Mouse (Mus musculus): Measurements from ENCODE around the gene Cux2. TPM values are rescaled to one million over a fixed set of nuclear protein-coding genes. Genes with fewer than 3 reads are reported as not detected.

Gene Cux2
- polyA plus RNA-seq, 1 experiment from 2014 or later, result 9.0 TPM

DNA sequence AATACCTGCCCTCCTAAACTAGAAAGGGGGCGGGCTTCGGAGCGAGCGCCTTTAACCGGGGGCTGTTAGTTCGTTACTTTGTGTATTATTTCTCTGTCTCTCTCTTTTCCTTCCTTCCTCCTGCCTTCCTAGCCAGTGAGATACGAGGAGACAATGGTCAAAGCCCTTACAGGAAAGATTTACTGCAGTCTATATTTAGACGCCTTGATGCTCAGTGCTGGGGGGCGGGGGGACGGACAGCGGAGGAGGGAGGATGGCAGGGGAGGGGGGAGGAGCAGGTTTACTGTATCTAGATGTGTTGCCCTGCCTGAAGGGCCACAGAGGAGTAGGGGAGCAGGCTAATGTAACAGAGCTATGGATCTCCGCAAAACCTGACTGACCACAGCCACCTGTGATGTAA is 12.6 kb upstream of the Cux2 start:
- 14% methylated on average over 12 of the region's 12 CpGs for WGBS
- H3K4me3 ChIP-seq (ENCODE audit: low read length), result 0 out of 2 replicates have a peak overlapping the region, but pooled peaks have one; percentile 7
- peak overlapping the region; percentile 41 for H3K4me2 ChIP-seq (replicated peaks; ENCODE audit: low read depth, low read length)
- H3K36me3 ChIP-seq (ENCODE audit: insufficient read depth, low read length), result no peaks in the 10 kb centered on the region
- peaks cover 3% of the 10 kb centered on the region; the same call in 1 of the 2 replicates for H3K9me3 ChIP-seq (ENCODE audit: low read length)
- ATAC-seq (ENCODE audit: low FRiP score, low TSS enrichment), result no peak; the same call in 1 of the 2 replicates
- H3K27me3 ChIP-seq (ENCODE audit: insufficient read depth, low read length), result no peaks in the 10 kb centered on the region
- H3K27ac ChIP-seq (ENCODE audit: low read length), result no peak overlapping the region
- no peak overlapping the region for H3K9ac ChIP-seq (replicated peaks; ENCODE audit: low read length)
- peaks cover 24% of the 10 kb centered on the region for H3K4me1 ChIP-seq (ENCODE audit: insufficient read depth, low read length)

DNA sequence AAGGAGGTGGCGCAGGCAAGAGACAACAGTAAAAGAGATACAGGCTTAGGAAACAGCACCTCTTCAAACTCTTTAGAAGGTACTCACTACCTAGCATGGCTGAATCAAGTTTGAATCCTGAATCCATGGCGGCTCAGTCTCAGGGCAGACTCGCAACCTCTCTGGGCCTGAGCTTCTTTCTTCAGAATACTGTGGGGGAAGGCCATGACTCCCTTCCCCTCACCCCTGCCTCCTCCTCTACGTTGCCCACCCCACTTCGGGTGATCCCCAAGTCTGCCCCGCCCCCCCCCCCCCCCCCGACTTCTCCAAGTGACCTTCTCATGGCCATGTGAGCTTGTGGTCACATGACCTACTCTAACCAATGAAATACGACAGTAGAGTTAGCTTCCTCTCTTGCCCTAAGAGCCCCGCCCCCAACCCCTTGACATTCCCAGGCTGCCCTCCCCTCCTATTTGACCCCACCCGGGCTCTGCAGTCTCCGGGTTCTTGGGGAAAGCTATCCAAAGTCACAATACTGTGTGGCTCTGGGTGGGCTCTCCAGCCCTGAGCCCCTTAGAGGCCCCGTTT is 10.9 kb upstream of the Cux2 start:
- H3K36me3 ChIP-seq (ENCODE audit: insufficient read depth, low read length), result no peaks in the 10 kb centered on the region
- ATAC-seq (ENCODE audit: low FRiP score, low TSS enrichment), result peak; percentile 13; the same call in 1 of the 2 replicates
- 35% methylated on average over 12 of the region's 12 CpGs for WGBS
- H3K4me1 ChIP-seq (ENCODE audit: insufficient read depth, low read length), result peaks cover 24% of the 10 kb centered on the region
- H3K9ac ChIP-seq (replicated peaks; ENCODE audit: low read length), result no peak overlapping the region
- H3K4me2 ChIP-seq (replicated peaks; ENCODE audit: low read depth, low read length), result 0 out of 2 replicates have a peak overlapping the region, but pooled peaks have one; percentile 1
- H3K9me3 ChIP-seq (ENCODE audit: low read length), result peaks cover 3% of the 10 kb centered on the region; the same call in 1 of the 2 replicates
- H3K27ac ChIP-seq (ENCODE audit: low read length), result no peak overlapping the region
- no peaks in the 10 kb centered on the region for H3K27me3 ChIP-seq (ENCODE audit: insufficient read depth, low read length)
- no peak overlapping the region for H3K4me3 ChIP-seq (ENCODE audit: low read length)

DNA sequence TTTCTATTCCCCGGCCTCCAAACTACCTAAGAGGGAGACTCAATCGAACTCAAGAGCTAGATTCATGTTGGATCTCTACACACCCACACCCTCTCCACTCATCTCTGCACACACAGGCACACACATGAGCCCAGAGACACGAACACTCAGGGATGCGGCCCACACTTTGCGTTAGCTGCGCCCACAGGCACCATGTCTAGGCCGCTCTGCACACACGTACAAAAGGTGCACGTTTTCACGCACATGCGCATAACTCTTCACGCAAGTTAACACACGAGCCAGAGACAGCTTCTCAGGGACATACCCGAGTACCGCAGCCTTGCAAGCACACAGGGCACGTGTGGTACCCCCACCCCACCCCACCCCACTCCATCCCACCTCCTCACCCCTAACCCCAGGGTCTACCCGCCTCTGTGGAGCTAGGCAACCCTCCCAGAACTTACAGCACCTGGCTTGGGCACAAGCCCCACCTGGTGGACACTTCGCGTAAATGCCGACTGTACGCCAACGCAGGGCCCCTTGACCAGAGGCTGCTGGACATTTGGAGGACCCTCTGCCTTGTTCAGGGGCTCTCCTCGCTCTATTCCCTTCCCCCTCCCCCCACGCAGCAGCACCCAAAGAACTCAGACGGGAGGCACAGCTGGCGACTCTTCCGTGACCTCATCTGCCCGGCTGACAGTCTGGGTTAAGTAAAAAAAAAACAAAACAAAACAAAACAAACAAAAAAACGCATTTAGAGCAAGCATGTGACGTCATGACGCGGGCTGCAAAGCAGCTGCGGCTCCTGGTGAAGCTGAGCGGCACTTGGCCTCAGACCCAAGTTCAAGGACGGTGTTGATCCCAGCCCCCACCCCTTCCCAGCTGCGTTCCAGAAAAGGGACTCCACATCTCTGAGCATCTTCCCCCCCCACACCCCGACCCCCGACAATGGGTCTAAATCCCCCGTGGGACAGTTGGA is 9.4 kb upstream of the Cux2 start:
- Histone ChIP-seq H3K9ac (replicated peaks; ENCODE audit: low read length) (peak overlapping the region; percentile 56), H3K4me3 (ENCODE audit: low read length) (peak overlapping the region; percentile 38), H3K4me1 (ENCODE audit: insufficient read depth, low read length) (peaks cover 27% of the 10 kb centered on the region), H3K4me2 (replicated peaks; ENCODE audit: low read depth, low read length) (peak overlapping the region; percentile 61), H3K9me3 (ENCODE audit: low read length) (peaks cover 3% of the 10 kb centered on the region; the same call in 1 of the 2 replicates), H3K27me3 (ENCODE audit: insufficient read depth, low read length) (peaks cover under 1% of the 10 kb centered on the region; the same call in 1 of the 2 replicates), H3K36me3 (ENCODE audit: insufficient read depth, low read length) (no peaks in the 10 kb centered on the region), H3K27ac (ENCODE audit: low read length) (no peak overlapping the region)
- ATAC-seq (ENCODE audit: low FRiP score, low TSS enrichment), result peak; percentile 39; the same call in 1 of the 2 replicates
- 21% methylated on average over 39 of the region's 39 CpGs for WGBS

DNA sequence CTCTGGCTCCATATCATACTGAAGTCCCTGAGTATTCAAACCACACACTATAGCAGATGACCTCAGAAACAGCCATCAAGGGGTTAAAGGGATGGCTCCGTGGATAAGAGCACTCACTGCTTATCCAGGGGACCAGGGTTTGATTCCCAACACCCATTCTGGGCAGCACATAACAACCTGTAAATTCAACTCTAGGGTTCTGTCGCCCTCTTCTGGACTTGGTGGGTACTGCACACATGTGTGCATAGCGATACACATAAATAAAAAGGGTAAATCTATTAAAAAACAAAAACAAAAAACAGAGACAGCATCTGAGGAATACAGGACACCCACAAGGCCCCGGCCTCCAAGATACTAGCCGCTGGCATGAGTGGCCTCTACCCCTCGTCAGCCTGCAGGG is 7.7 kb upstream of the Cux2 start:
- H3K4me3 ChIP-seq (ENCODE audit: low read length), result no peak overlapping the region
- H3K36me3 ChIP-seq (ENCODE audit: insufficient read depth, low read length), result no peaks in the 10 kb centered on the region
- H3K27me3 ChIP-seq (ENCODE audit: insufficient read depth, low read length), result peaks cover 14% of the 10 kb centered on the region
- H3K9me3 ChIP-seq (ENCODE audit: low read length), result peaks cover 3% of the 10 kb centered on the region; the same call in 1 of the 2 replicates
- peaks cover 21% of the 10 kb centered on the region for H3K4me1 ChIP-seq (ENCODE audit: insufficient read depth, low read length)
- WGBS, result 75% methylated on average over 6 of the region's 6 CpGs
- no peak for ATAC-seq (ENCODE audit: low FRiP score, low TSS enrichment)
- no peak overlapping the region for H3K4me2 ChIP-seq (replicated peaks; ENCODE audit: low read depth, low read length)
- H3K9ac ChIP-seq (replicated peaks; ENCODE audit: low read length), result no peak overlapping the region
- no peak overlapping the region for H3K27ac ChIP-seq (ENCODE audit: low read length)

DNA sequence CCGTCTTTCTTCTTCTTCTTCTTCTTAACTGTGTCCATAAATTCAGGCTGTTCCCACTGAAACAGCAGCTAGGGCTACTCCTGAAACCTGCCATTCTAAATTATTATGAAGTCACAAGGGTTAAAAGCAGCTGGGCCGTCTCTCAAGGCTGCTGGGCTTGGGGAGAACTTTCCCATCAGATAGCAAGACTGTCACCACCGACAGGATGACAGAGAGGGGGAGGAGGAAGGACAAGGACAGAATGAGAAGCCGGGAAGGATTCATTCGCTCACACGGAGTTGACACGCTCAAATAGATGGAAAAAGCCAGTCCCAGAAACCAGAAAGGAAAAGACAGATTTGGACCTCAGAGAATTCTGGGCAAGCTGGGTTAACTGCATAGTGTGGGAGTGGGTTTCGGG is 6.7 kb upstream of the Cux2 start:
- Histone ChIP-seq H3K4me3 (ENCODE audit: low read length) (no peak overlapping the region), H3K27ac (ENCODE audit: low read length) (no peak overlapping the region), H3K9ac (replicated peaks; ENCODE audit: low read length) (no peak overlapping the region), H3K36me3 (ENCODE audit: insufficient read depth, low read length) (no peaks in the 10 kb centered on the region), H3K4me2 (replicated peaks; ENCODE audit: low read depth, low read length) (no peak overlapping the region), H3K27me3 (ENCODE audit: insufficient read depth, low read length) (peaks cover 19% of the 10 kb centered on the region), H3K4me1 (ENCODE audit: insufficient read depth, low read length) (peaks cover 15% of the 10 kb centered on the region), H3K9me3 (ENCODE audit: low read length) (peaks cover 3% of the 10 kb centered on the region; the same call in 1 of the 2 replicates)
- 41% methylated on average over 8 of the region's 8 CpGs for WGBS
- no peak for ATAC-seq (ENCODE audit: low FRiP score, low TSS enrichment)

DNA sequence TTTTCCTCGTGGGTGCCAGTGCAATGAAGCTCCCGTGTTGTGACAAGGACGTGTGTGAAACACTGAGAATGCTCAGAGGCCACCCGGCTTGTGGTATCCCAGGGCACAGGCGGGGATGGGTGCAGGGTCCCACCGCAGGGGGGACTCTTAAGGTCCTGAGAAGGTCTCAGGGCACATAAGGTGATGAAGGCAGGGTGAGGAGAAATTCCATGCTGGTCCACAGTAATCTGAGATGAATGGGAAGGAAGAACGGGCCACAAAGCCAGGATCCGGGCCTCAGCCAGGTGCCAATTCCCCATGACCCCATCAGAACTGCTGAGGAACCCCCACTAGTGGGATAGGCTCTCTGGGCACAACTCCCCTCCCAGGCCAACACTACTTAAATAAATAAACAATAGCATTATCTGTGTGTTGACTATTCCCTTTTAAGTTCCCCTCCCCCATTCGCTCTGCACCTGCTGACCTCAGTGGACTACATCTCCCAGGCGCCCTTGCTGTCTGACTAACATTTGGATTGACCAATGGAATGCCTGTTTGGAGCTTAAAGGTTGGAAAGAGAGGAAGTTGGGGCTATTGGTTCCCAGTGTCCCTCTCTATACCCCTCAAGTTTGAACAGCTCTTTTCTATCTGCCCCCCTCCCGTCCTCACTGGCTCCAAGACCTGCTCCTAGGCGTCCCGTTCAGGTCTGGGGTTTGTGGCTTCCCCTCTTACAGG is 4.4 kb upstream of the Cux2 start:
- peak; percentile 49; the same call in 1 of the 2 replicates for ATAC-seq (ENCODE audit: low FRiP score, low TSS enrichment)
- H3K9ac ChIP-seq (replicated peaks; ENCODE audit: low read length), result no peak overlapping the region
- H3K36me3 ChIP-seq (ENCODE audit: insufficient read depth, low read length), result no peaks in the 10 kb centered on the region
- H3K27me3 ChIP-seq (ENCODE audit: insufficient read depth, low read length), result peaks cover 21% of the 10 kb centered on the region
- H3K4me2 ChIP-seq (replicated peaks; ENCODE audit: low read depth, low read length), result peak overlapping the region; percentile 38
- peaks cover 3% of the 10 kb centered on the region; the same call in 1 of the 2 replicates for H3K9me3 ChIP-seq (ENCODE audit: low read length)
- 34% methylated on average over 13 of the region's 13 CpGs for WGBS
- H3K4me1 ChIP-seq (ENCODE audit: insufficient read depth, low read length), result peaks cover 15% of the 10 kb centered on the region
- H3K27ac ChIP-seq (ENCODE audit: low read length), result no peak overlapping the region
- 0 out of 2 replicates have a peak overlapping the region, but pooled peaks have one; percentile 15 for H3K4me3 ChIP-seq (ENCODE audit: low read length)

DNA sequence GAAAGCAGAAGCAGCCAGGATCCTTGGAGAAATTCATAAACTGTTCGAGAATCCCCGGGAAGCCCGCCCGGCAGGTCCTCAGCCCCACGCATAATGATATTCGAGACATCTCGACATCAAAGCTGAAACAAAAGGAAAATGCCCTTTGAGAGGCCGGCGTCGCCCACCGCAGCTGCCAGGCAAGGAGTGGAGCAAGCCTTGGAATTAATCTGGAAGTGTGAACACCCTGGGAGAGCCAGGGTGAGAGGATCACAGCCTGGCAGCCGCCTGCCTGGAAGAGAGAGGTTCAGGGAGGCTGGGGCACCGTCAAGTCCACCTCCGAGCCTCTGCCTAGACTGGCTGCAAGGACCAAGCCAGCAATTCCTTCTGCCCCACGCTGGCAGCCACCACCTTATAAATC is 3.7 kb upstream of the Cux2 start:
- peaks cover 24% of the 10 kb centered on the region for H3K27me3 ChIP-seq (ENCODE audit: insufficient read depth, low read length)

DNA sequence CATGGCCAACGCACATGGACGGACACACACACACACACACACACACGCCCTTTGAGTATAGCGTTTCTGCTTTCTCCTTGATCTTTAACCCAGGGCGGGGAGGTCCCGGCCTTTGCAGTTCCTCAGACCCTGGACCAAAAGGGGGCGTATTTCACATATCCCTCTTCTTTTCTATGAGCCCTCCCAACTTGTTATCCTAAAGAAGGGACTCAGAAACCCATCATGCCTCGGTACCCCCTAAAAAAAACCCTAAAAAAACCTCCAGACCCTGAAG is 867 bp upstream of the Cux2 start:
- no peak overlapping the region for H3K27ac ChIP-seq (ENCODE audit: low read length)
- no peaks in the 10 kb centered on the region for H3K36me3 ChIP-seq (ENCODE audit: insufficient read depth, low read length)
- H3K27me3 ChIP-seq (ENCODE audit: insufficient read depth, low read length), result peaks cover 34% of the 10 kb centered on the region
- WGBS, result 5% methylated on average over 8 of the region's 8 CpGs
- no peak for ATAC-seq (ENCODE audit: low FRiP score, low TSS enrichment)
- H3K9me3 ChIP-seq (ENCODE audit: low read length), result no peaks in the 10 kb centered on the region
- H3K4me2 ChIP-seq (replicated peaks; ENCODE audit: low read depth, low read length), result peak overlapping the region; percentile 77
- H3K4me1 ChIP-seq (ENCODE audit: insufficient read depth, low read length), result peaks cover 44% of the 10 kb centered on the region
- peak overlapping the region; percentile 79 for H3K4me3 ChIP-seq (ENCODE audit: low read length)
- H3K9ac ChIP-seq (replicated peaks; ENCODE audit: low read length), result peak overlapping the region; percentile 94; the same call in 1 of the 2 replicates

More for the DNA sequence above, 3.7 kb upstream of the Cux2 start:
- Histone ChIP-seq H3K9me3 (ENCODE audit: low read length) (peaks cover 3% of the 10 kb centered on the region; the same call in 1 of the 2 replicates), H3K4me1 (ENCODE audit: insufficient read depth, low read length) (peaks cover 19% of the 10 kb centered on the region), H3K27ac (ENCODE audit: low read length) (no peak overlapping the region), H3K4me3 (ENCODE audit: low read length) (no peak overlapping the region), H3K9ac (replicated peaks; ENCODE audit: low read length) (0 out of 2 replicates have a peak overlapping the region, but pooled peaks have one; percentile 9), H3K36me3 (ENCODE audit: insufficient read depth, low read length) (no peaks in the 10 kb centered on the region), H3K4me2 (replicated peaks; ENCODE audit: low read depth, low read length) (no peak overlapping the region; the same call in 1 of the 2 replicates)
- WGBS, result 14% methylated on average over 15 of the region's 15 CpGs
- no peak for ATAC-seq (ENCODE audit: low FRiP score, low TSS enrichment)

DNA sequence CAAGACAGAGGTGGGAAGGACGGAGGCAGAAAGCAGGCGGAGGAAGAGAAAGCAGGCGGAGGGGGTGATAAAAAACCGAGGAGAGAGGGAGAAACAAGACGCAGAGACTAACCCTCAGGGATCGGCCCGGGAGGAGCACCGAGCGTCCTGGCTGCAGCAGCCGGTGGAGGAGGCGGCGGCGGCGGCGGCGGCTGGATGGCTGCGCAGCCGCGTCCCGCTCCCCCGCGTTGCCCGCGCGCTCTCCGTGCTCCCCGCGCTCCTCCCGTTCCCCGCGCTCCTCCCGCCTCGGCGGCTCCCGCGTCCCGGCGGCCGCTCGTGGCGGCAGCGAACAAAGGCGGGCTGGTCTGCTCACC is 262 bp downstream of the Cux2 start:
- 0% methylated on average over 41 of the region's 43 CpGs for WGBS
- peak; percentile 24; the same call in 1 of the 2 replicates for ATAC-seq (ENCODE audit: low FRiP score, low TSS enrichment)

More for the DNA sequence above, 262 bp downstream of the Cux2 start:
- Histone ChIP-seq H3K9ac (replicated peaks; ENCODE audit: low read length) (peak overlapping the region; percentile 94), H3K36me3 (ENCODE audit: insufficient read depth, low read length) (no peaks in the 10 kb centered on the region), H3K9me3 (ENCODE audit: low read length) (no peaks in the 10 kb centered on the region), H3K4me1 (ENCODE audit: insufficient read depth, low read length) (peaks cover 42% of the 10 kb centered on the region), H3K27me3 (ENCODE audit: insufficient read depth, low read length) (peaks cover 34% of the 10 kb centered on the region), H3K4me2 (replicated peaks; ENCODE audit: low read depth, low read length) (peak overlapping the region; percentile 77), H3K4me3 (ENCODE audit: low read length) (peak overlapping the region; percentile 79), H3K27ac (ENCODE audit: low read length) (peak overlapping the region; percentile 84)
